Mouse (Mus musculus) kidney, postnatal 25 days (tissue): Measurements from ENCODE around the gene Gm21915.

Source experiments
- DNase-seq, 2 experiments: peaks; one replicate each; pipeline ENCODE4 v3.0.0; 2021; ENCODE audit warnings: mixed read lengths in 2 of 2

Gene Gm21915

GRCm38 (mm10) chr9:40670313-40670712 lies at the start of gene Gm21915:
Gene Gm21915 (plus strand): TSS chr9:40670613.
- DNase-seq: no peak

GRCm38 (mm10) chr9:40622265-40622664 lies 48.1 kb upstream of the Gm21915 start:
- DNase-seq: no peak

- no peak for DNase-seq
Measured at GRCm38 (mm10) chr9:40622793-40623192, 47.6 kb upstream of the Gm21915 start.

- DNase-seq: peak; percentile 61 to 62
Measured at GRCm38 (mm10) chr9:40625341-40625740, 45.1 kb upstream of the Gm21915 start.

- no peak for DNase-seq
Measured at GRCm38 (mm10) chr9:40626566-40626965, 43.8 kb upstream of the Gm21915 start.

- no peak for DNase-seq
Measured at GRCm38 (mm10) chr9:40627146-40627713, 43.2 kb upstream of the Gm21915 start.

GRCm38 (mm10) chr9:40628130-40629069 lies 42.0 kb upstream of the Gm21915 start:
- peak; percentile 83 to 93 for DNase-seq

GRCm38 (mm10) chr9:40629441-40629840 lies 41.0 kb upstream of the Gm21915 start:
- peak; percentile 42 to 50 for DNase-seq

- DNase-seq: no peak
Measured at GRCm38 (mm10) chr9:40631101-40631500, 39.3 kb upstream of the Gm21915 start.

- DNase-seq: peak in 1 of 2 experiments; percentile 44
Measured at GRCm38 (mm10) chr9:40631505-40631904, 38.9 kb upstream of the Gm21915 start.

- DNase-seq: peak; percentile 69 to 82
Measured at GRCm38 (mm10) chr9:40636054-40636453, 34.4 kb upstream of the Gm21915 start.

- no peak for DNase-seq
Measured at GRCm38 (mm10) chr9:40637705-40638393, 32.6 kb upstream of the Gm21915 start.

GRCm38 (mm10) chr9:40638394-40639049 lies 31.9 kb upstream of the Gm21915 start:
- DNase-seq: peak; percentile 51 to 60

- no peak for DNase-seq
Measured at GRCm38 (mm10) chr9:40639536-40640187, 30.8 kb upstream of the Gm21915 start.

GRCm38 (mm10) chr9:40641318-40641717 lies 29.1 kb upstream of the Gm21915 start:
- no peak for DNase-seq

- no peak for DNase-seq
Measured at GRCm38 (mm10) chr9:40642470-40643220, 27.8 kb upstream of the Gm21915 start.

GRCm38 (mm10) chr9:40649444-40649843 lies 21.0 kb upstream of the Gm21915 start:
- DNase-seq: no peak

GRCm38 (mm10) chr9:40649983-40650382 lies 20.4 kb upstream of the Gm21915 start:
- no peak for DNase-seq

GRCm38 (mm10) chr9:40651239-40651859 lies 19.1 kb upstream of the Gm21915 start:
- DNase-seq: no peak

GRCm38 (mm10) chr9:40652757-40653156 lies 17.7 kb upstream of the Gm21915 start:
- DNase-seq: peak in 1 of 2 experiments; percentile 53

GRCm38 (mm10) chr9:40666190-40666803 lies 4.1 kb upstream of the Gm21915 start:
- no peak for DNase-seq
